Mouse (Mus musculus) frontal cortex, postnatal 14 days (tissue): ENCODE measurements at regions not wholly inside any gene's neighbourhood (a gene's known extent, or its start where the extent isn't known, plus 50 kb on each side); places are given as distances from the start of the nearest gene placed in this dataset.
A peak's percentile ranks its signal among the peaks of the same experiment; 100 is the strongest.

Experiments
- DNase-seq, 2 experiments: peaks; one replicate each; pipeline ENCODE4 v3.0.0; 2022; ENCODE audit warnings: low spot score in 2 of 2

GRCm38 (mm10) chr15:18685439-18685838 lies 133.3 kb upstream of the Cdh10 start:
- DNase-seq: no peak

GRCm38 (mm10) chr15:18696680-18697284 lies 122.0 kb upstream of the Cdh10 start:
- DNase-seq: no peak

GRCm38 (mm10) chr15:18744266-18744665 lies 74.5 kb upstream of the Cdh10 start:
- DNase-seq: no peak

- DNase-seq: peak; percentile 11 to 14
These were observed 70.0 kb upstream of the Cdh10 start for GRCm38 (mm10) chr15:18748574-18749246.
